Mouse (Mus musculus): Measurements from ENCODE around the gene Ampd2.

DNA sequence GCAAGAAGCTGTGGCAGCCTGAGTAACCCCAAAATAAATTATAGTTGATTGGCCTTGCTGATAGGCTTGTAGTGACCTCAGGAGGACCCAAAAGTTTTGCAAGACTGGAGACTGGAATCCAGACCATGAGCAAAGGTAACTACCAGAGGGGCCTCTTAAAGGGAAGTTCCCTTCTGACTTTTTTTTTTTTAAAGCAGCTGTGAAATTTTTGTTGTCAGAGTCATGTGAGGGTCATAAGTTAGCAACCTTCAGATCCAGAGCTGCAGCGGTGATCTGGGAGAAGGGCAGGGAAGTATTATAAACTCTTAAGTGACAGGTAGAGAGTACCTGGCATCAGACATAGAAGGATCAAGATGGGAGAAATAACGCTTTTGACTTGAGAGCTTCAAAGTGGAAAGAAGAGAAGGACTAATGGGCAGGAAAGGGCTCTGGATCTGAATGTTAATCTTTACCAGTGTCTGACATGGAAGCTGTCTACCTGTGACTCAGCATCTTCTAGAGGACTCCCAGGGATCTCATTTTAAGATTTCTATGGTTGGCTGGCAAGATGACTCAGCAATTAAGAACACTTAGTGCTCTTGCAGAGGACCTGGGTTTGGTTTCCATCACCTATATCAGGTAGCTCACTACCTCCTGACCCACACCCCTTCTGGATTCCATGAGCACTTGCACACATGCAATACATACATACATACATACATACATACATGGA, 39.4 kb downstream of the Ampd2 start:
- TF ChIP-seq EP300 (IDR thresholded peaks at IDR 0.05; ENCODE audit: insufficient read depth, low read depth, low read length): no peak
- no peak for TF ChIP-seq POLR2A (IDR thresholded peaks at IDR 0.05; ENCODE audit: insufficient read depth, low read depth, low read length)
- TF ChIP-seq CTCF (IDR thresholded peaks at IDR 0.05): no peak

Data from heart, adult 2 months (tissue).